Mouse (Mus musculus): ENCODE results near the gene Olfr458. TPM values are rescaled to one million over a fixed set of nuclear protein-coding genes. Genes with fewer than 3 reads are reported as not detected.

Olfr458 gene
- 0.07 TPM in 1 of 2 replicates, not detected in the other for polyA plus RNA-seq (2015; fragmentation: Nextera tagmentation; extraction: Ambion mirVana)

DNA sequence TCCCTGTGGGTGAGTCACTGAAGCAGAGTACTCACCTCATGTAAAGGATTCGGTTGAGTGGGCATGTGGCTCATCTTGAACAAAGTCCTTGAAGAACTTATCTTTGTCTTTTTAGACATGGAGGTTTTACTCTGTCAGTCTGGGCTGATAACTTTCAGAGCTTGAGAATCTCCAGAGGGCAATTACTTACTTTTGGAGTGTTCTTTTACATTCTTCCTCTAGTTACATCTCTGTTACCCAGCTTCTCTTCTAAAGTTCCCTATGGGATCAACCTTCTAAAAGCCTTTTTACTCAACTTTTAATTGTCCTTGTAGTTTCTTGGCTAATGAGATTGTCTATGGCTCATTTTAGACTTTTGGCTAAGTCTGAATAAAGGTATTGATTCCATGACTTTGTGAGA is at the start of gene Olfr458:
Gene Olfr458 (minus strand): TSS at position 101 of the 400 bp plus-strand sequence.

DNA sequence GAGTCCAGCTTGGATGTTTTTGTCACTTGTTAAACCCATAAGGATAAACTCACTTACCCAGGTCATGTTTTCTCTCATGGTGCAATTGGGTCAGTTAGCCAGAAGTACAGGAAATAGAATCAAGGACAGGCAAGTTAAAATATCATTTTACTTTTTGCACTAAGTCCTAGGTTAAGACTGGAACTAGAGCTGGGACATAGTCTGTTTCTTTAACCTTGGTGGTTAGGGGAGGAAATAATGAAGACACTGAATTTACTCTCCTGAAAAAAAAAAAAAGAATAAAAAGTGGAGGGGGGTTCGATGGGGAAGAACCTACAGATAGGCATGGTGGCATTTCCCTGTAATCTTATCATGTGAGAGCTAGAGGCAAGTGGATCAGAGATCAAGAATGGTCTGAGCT is 22.1 kb upstream of the Olfr458 start, which contains the start of gene Olfr456:
Gene Olfr456 (minus strand): TSS at position 101 of the 400 bp plus-strand sequence.

DNA sequence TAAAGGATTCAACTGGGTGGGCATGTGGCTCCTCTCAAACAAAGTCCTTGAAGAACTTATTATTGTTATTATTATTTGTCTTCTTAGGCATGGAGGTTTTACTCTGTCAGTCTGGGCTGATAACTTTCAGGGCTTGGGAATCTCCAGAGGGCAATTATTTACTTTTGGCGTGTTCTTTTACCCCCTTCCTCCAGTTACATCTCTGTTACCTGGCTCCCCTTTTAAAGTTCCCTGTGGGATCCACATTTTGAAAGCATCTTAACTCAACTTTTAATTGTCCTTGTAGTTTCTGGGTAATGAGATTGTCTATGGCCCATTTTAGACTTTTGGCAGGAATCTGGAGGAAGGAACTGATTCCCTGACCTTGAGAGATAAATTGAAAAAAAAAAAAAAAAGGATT is 11.2 kb upstream of the Olfr458 start, which contains the start of gene Olfr457:
Gene Olfr457 (minus strand): TSS at position 101 of the 400 bp plus-strand sequence.

DNA sequence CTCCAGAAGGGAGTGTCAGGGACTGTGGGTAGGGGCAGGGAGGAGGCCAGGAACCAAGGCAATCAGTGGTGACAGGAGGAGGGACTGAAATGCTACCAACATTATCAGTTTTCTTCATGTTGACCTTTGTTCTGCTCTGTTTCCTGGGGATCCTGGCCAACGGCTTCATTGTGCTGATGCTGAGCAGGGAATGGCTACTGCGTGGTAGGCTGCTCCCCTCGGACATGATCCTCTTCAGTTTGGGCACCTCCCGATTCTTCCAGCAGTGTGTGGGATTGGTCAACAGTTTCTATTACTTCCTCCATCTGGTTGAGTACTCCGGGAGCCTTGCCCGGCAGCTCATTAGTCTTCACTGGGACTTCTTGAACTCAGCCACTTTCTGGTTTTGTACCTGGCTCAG is 30.6 kb downstream of the Olfr458 start, which contains the start of gene Tas2r126:
Gene Tas2r126 (plus strand): TSS at position 90 of the 400 bp plus-strand sequence.

Other genes starting within 250 kb of the Olfr458 start
- gene Tas2r144, start 249.9 kb downstream of the Olfr458 start, polyA plus RNA-seq (2015; fragmentation: Nextera tagmentation; extraction: Ambion mirVana) = not detected in 2 replicates
- gene Gstk1, start 219.3 kb downstream of the Olfr458 start, polyA plus RNA-seq (2015; fragmentation: Nextera tagmentation; extraction: Ambion mirVana) = 12.8 and 13.9 TPM in 2 replicates
- gene Tmem139, start 203.2 kb downstream of the Olfr458 start, polyA plus RNA-seq (2015; fragmentation: Nextera tagmentation; extraction: Ambion mirVana) = 1.3 and 1.8 TPM in 2 replicates
- 16.1 and 16.6 TPM in 2 replicates for gene Casp2, start 200.2 kb downstream of the Olfr458 start, polyA plus RNA-seq (2015; fragmentation: Nextera tagmentation; extraction: Ambion mirVana)
- not detected in 2 replicates for gene Clcn1, start 178.5 kb downstream of the Olfr458 start, polyA plus RNA-seq (2015; fragmentation: Nextera tagmentation; extraction: Ambion mirVana)
- gene Fam131b, start 140.6 kb downstream of the Olfr458 start, polyA plus RNA-seq (2015; fragmentation: Nextera tagmentation; extraction: Ambion mirVana) = 0.08 and 0.11 TPM in 2 replicates
- gene Zyx, start 115.6 kb downstream of the Olfr458 start, polyA plus RNA-seq (2015; fragmentation: Nextera tagmentation; extraction: Ambion mirVana) = 195 and 229 TPM in 2 replicates
- gene Epha1, start 91.9 kb downstream of the Olfr458 start, polyA plus RNA-seq (2015; fragmentation: Nextera tagmentation; extraction: Ambion mirVana) = 11.4 and 12.5 TPM in 2 replicates
- gene Tas2r143, start 65.0 kb downstream of the Olfr458 start, polyA plus RNA-seq (2015; fragmentation: Nextera tagmentation; extraction: Ambion mirVana) = not detected in 2 replicates
- not detected in 2 replicates for gene Tas2r135, start 59.8 kb downstream of the Olfr458 start, polyA plus RNA-seq (2015; fragmentation: Nextera tagmentation; extraction: Ambion mirVana)
- gene Tas2r126, start 30.7 kb downstream of the Olfr458 start, polyA plus RNA-seq (2015; fragmentation: Nextera tagmentation; extraction: Ambion mirVana) = not detected in 2 replicates
- gene Olfr457, start 11.1 kb upstream of the Olfr458 start, polyA plus RNA-seq (2015; fragmentation: Nextera tagmentation; extraction: Ambion mirVana) = 0.05 TPM in 1 of 2 replicates, not detected in the other
- 0.12 TPM in 1 of 2 replicates, not detected in the other for gene Olfr456, start 22.0 kb upstream of the Olfr458 start, polyA plus RNA-seq (2015; fragmentation: Nextera tagmentation; extraction: Ambion mirVana)
- not detected in 2 replicates for gene Olfr455, start 82.4 kb upstream of the Olfr458 start, polyA plus RNA-seq (2015; fragmentation: Nextera tagmentation; extraction: Ambion mirVana)
- not detected in 2 replicates for gene Tcaf3, start 132.5 kb upstream of the Olfr458 start, polyA plus RNA-seq (2015; fragmentation: Nextera tagmentation; extraction: Ambion mirVana)
- 4.2 and 4.5 TPM in 2 replicates for gene Tcaf2, start 180.1 kb upstream of the Olfr458 start, polyA plus RNA-seq (2015; fragmentation: Nextera tagmentation; extraction: Ambion mirVana)
- gene Tcaf1, start 244.9 kb upstream of the Olfr458 start, polyA plus RNA-seq (2015; fragmentation: Nextera tagmentation; extraction: Ambion mirVana) = 40.9 and 41.9 TPM in 2 replicates